Mouse (Mus musculus) liver, embryonic 14 days (tissue): ENCODE data around the gene Pithd1. TPM values are rescaled to one million over a fixed set of nuclear protein-coding genes. Genes with fewer than 3 reads are reported as not detected.

Source experiments
- polyA plus RNA-seq: library from polyadenylated mRNA; depleted of rRNA; stranded (reverse); fragments of >200 nt; gene quantifications from 2 replicates; pipeline ENCODE4 v1.2.3, GENCODE M21; 2012; rRNA removed

The Pithd1 gene
- 44.7 and 54.4 TPM in 2 replicates for polyA plus RNA-seq

DNA sequence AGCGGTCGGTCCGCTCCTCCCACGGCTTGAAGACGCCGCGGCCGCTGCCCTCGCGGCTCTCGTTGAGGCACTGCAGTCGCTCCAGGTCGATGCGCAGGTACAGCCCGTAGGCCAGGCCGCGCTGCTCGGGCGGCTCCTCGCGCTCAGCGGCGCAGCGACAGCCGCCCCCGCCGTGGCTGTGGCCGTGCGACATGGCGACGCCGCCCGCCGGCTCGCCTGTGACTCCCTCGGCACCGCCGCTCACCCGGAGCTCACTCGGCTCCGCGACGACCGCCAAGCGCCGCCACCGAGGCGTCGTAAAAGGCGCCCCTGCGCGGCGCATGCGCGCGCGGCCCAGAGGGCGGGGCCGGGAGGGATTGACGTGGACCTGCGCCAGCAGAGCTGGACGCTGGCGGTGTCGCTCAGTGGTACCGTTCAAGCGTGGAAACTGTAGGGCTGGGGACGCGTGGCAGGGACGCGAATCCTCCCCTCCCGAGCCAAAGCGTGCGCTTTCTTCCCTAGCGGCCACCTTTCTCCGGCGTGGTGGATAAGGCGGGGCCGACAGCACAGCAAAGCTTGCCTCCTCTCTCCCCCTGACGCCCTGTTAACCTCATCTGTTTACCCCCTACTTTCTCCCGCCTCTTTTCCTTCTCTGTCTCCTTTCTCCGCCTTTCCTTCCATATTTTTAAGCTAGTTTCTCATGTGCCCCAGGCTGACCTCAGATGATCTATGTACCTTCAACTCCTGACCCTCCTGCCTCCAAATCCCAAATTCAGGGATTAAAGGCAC lies at the start of gene Pithd1:
Gene Pithd1 (minus strand): TSS at position 322 of the 768 bp plus-strand sequence.

GRCm38 (mm10) chr4:136021549-136022047 lies 34.5 kb upstream of the Pithd1 start, which contains the start of gene Eloa:
Gene Eloa (minus strand): TSS chr4:136021763.

GRCm38 (mm10) chr4:135972556-135972906 lies 14.5 kb downstream of the Pithd1 start, which contains the start of gene Lypla2:
Gene Lypla2 (minus strand): TSS chr4:135972626.

DNA sequence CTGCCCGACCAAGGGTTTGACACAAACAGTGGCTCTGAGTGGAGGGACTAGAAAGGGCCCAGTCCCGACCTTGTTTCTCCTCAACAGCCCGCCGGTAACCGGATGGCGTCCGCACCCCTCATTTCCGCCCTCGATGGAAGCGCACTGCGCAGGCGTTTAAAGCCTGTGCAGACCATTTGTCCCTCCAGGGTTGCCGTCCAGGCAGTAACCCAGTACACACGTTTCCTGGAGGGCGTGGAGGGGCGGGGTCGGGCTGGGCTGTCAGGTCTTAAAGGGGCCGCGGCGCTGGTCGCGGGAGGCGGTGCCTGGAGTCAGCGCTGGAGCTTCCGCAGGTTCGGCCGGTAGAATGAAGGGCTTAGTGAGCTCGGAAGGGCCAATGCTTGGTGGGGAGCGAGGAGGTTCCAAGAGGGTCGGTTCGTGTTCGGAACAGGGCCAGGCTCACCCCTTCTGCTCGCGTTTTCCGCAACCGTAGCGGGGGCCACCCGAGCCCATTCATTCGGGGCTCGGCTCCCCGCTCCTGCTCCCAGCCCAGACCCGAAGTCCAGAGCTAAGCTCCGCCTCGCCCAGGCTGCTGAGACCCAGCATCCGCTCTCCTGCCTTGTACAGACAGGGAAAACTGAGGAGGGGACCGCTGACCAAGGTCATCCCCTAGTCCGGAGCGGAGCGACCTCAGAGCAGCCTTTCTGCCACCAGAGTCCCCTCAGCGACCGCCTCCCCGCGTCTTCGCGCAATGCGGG lies 23.4 kb downstream of the Pithd1 start, which contains the start of gene Gale:
Gene Gale (plus strand): TSS at position 271 of the 737 bp plus-strand sequence.

DNA sequence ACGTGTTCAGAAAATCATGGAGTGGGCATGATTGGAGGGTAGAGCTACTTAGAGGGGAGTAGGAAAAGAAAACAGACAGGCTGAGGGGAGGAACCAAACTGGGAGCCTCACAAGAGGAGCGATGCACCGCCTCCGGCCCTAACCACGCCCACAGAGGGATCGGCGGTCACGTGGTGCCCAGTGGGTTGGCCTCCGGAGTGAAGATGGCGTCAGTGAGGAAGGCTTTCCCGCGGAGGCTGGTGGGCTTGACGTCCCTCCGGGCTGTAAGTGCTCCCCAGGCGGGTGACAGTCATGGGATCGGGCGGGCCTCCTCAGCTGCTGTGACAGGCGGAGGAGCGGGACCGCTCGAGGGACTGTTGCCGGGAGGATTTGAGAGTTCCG lies 40.8 kb downstream of the Pithd1 start, which contains the start of gene Hmgcl:
Gene Hmgcl (plus strand): TSS at position 171 of the 381 bp plus-strand sequence.

Other genes starting within 250 kb of the Pithd1 start
- 0.07 and 0.33 TPM in 2 replicates for gene Myom3, start 227.5 kb downstream of the Pithd1 start, polyA plus RNA-seq
- 50.1 and 59.1 TPM in 2 replicates for gene Srsf10, start 131.5 kb downstream of the Pithd1 start, polyA plus RNA-seq
- gene Pnrc2, start 113.4 kb downstream of the Pithd1 start, polyA plus RNA-seq = 47.9 and 52.3 TPM in 2 replicates
- gene Cnr2, start 91.9 kb downstream of the Pithd1 start, polyA plus RNA-seq = 1.8 and 2.1 TPM in 2 replicates
- gene Fuca1, start 66.5 kb downstream of the Pithd1 start, polyA plus RNA-seq = 11.9 and 12.6 TPM in 2 replicates
- 44.8 and 46.2 TPM in 2 replicates for gene Hmgcl, start 40.8 kb downstream of the Pithd1 start, polyA plus RNA-seq
- gene Gale, start 23.5 kb downstream of the Pithd1 start, polyA plus RNA-seq = 19.5 and 25.1 TPM in 2 replicates
- gene Lypla2, start 14.6 kb downstream of the Pithd1 start, polyA plus RNA-seq = 24.8 and 26.6 TPM in 2 replicates
- gene Eloa, start 34.5 kb upstream of the Pithd1 start, polyA plus RNA-seq = 15.9 and 18.6 TPM in 2 replicates
- gene Rpl11, start 66.2 kb upstream of the Pithd1 start, polyA plus RNA-seq = 859 and 885 TPM in 2 replicates
- gene Id3, start 156.2 kb upstream of the Pithd1 start, polyA plus RNA-seq = 18.2 and 22.3 TPM in 2 replicates
- 35.3 and 43.7 TPM in 2 replicates for gene E2f2, start 185.1 kb upstream of the Pithd1 start, polyA plus RNA-seq
- gene Asap3, start 219.1 kb upstream of the Pithd1 start, polyA plus RNA-seq = 1.2 and 1.3 TPM in 2 replicates